Mouse (Mus musculus): ENCODE data around the gene Plekho1.
"Not testable (repeated sequence)": the region's sequence is repeated elsewhere in the genome, so short reads cannot be mapped to it uniquely, and the experiment has no call there.

Gene Plekho1

GRCm38 (mm10) chr3:95995802-95996428, at the start of gene Plekho1:
Plekho1 (minus strand) TSS chr3:95996001.
- peak; percentile 69 to 86 for DNase-seq

GRCm38 (mm10) chr3:96044559-96044958, 48.8 kb upstream of the Plekho1 start:
- not testable (repeated sequence) for DNase-seq

GRCm38 (mm10) chr3:96043104-96043503, 47.3 kb upstream of the Plekho1 start:
- DNase-seq: no peak

DNA sequence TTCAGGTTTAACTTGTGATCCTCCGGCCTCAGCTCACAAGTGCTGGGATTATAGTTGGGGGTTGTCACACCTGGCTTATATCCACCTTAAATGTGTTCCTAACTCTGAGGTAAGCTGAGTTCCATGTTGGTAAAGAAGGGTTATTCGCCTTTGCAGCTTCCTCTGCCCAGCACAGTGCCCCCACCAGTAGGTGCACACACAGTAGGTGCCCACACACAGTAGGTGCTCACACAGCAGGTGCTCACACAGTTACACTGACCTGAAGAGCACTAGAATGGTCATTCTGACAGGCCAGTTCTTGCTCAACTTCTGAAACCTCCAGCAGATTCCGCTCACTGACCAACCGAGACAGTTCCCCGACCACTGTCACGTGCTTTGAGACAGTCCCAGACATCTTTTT, 45.3 kb upstream of the Plekho1 start:
- no peak for DNase-seq

- DNase-seq: no peak
Measured at GRCm38 (mm10) chr3:96040663-96041006, 44.8 kb upstream of the Plekho1 start.

DNA sequence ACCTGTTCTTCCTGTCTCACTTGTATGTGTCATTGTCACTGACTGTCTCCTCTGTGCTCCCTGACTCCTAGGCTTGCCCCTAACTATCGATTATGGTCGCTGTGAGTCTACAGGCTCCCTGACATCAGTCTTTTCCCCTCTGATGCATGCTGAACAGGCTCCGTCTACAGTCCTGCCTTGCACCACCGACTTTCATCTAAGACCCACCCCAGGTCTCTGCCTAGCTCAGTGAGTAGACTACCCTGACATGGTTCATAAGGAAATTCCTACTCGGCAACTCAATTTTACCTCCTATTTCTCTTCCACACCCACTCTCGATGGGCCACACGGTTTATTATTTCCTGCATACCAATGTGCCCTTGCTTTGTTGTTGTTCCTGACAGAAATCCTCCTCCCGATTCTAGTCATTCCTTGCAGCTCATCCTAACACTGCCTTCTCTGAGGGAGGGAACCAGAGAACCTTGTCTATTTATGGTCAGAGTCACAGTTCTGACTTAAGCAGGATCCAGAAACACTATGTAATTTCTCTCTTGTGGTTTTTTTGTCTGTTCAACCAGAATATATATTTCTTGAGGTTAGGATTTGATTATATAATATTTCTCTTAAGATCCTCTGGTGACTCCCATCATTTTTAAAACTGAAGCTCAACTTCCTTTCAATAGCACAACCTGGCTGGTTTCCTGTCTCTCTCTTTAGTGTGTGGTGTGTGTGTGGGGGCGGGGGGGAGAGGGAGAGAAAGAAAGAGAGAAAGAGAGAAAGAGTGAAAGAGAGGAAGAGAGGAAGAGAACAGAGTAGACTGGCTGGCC, 44.3 kb upstream of the Plekho1 start:
- DNase-seq: no peak

DNA sequence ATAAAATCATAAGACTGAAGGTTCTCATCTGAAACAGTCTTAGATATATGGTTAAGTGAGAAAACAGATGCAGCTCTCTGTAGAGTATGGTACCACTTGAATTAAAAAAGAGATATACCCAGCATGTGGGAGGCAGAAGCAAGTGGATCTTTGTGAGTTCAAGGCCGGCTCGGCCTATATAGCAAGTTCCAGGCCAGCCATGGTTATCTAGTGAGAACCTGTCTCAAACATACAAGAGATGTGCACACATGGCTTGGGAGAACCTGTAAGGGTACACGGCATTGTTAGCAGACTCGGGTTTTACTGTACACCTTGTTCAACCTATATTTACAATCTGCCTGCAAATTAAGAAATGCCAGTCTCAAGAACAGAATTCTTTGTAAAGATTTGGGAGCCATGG, 43.0 kb upstream of the Plekho1 start:
- DNase-seq: no peak

DNA sequence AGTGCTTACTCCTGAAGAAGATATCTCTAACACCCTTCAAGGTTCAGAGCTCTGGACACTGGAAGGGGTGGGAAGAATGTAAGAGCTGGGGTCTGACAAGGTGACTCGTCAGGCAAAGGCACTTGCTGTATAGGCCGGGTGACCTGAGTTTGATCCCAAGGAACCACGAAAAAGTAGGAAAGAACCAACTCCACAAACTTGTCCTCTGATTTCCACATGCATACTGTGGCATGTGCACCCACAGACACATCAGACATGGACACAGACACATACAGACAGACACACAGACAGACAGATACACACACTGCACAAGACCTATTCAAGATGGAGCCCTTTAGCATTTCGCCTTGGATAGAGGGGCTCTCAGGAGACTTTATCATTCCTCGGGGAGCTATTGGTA, 42.4 kb upstream of the Plekho1 start:
- DNase-seq: no peak

DNA sequence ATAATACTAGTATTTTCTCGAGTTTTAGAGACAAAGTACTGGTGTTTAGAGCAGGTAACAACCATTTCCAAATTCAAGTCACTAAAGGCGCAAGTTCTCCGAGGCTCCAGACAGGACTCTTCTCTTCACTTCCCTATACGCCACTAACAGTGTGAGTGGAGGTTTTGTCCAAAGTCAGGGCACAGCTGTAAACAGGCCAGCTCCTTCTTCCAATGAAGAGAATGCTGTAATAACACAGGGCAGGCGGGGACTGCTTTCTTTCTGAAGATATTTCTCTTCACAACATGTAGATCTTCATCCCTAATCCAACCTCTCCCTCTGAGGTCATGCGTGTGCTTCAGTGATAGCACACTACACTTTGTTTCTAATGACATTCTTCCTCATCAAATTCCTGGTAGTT, 41.0 kb upstream of the Plekho1 start:
- no peak for DNase-seq

DNA sequence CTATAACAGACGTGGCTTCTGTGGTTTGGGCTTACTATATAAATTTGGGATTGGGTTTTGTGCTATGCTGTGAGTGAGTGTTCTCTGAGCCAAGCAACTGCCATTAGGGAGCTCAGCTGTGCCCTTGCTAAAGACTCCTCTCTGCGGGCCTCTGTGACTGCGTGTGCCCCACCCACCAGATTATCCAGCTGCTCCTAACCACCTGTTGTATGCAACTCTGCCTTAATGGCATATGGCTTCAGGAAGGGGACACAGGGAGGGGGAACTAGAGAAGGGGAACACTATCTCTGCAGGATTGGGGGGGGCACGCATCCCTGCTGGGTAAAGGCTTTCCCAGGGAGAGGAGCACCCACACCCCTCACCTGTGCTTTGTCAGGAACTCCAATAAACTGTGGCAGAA, 37.2 kb upstream of the Plekho1 start:
- no peak for DNase-seq

DNA sequence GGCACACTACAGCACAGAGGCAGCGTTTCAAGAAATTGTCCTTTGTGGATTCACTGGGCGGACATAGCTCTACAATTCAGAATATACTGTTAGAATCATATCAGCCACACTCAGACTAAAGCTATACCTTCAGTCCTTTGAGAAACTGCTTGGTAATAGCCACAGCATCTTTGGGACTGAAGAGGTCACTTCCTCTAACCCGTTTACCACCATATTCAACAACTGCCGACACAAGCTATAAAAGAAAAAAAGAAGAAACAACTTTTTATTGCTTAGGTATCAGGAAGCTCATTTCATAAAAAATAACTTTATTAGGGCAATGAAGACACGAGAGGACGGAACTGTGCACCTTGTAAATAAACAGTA, 36.8 kb upstream of the Plekho1 start:
- no peak for DNase-seq

GRCm38 (mm10) chr3:96031991-96032651, 36.3 kb upstream of the Plekho1 start:
- DNase-seq: no peak

DNA sequence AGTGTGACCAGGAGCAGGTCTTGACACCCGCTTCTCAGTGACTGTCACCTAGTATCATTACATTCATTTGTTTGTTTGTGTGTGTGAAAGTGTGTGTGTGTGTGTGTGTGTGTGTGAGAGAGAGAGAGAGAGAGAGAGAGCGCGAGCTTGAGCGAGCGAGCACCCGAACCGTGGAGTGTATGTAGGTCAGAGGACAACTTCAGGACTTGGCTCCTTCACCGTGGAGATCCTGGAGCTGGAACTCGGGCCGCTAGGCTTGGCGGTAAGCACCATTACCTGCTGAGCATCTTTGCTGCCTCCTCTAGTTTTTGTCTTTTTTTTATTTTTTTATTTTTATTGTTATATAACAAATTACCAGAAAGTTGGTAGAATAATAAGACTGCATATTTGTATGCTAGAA, 34.0 kb upstream of the Plekho1 start:
- DNase-seq: peak; percentile 77 to 86

DNA sequence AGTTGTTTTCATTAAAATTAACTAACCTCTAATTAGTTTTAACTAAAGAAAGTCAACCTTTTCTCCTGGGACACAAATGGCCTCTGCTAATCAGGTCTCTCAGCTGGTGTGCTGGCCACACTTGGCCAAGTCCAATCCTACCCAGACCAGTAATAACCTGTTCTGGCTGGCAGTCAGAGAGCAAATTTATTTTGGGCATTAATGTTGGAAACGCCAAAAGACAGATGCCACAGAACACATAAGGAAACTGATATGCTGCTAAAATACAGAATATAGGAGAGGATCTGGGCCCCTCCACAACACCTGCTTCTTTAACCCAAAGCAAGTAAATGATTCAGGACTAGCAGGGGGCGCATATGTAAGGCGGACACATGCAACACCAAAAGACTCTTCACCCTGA, 33.5 kb upstream of the Plekho1 start:
- peak; percentile 75 to 84 for DNase-seq

- DNase-seq: no peak
Measured at GRCm38 (mm10) chr3:96027875-96028274, 32.1 kb upstream of the Plekho1 start.

GRCm38 (mm10) chr3:96027145-96027544, 31.3 kb upstream of the Plekho1 start:
- DNase-seq: no peak

DNA sequence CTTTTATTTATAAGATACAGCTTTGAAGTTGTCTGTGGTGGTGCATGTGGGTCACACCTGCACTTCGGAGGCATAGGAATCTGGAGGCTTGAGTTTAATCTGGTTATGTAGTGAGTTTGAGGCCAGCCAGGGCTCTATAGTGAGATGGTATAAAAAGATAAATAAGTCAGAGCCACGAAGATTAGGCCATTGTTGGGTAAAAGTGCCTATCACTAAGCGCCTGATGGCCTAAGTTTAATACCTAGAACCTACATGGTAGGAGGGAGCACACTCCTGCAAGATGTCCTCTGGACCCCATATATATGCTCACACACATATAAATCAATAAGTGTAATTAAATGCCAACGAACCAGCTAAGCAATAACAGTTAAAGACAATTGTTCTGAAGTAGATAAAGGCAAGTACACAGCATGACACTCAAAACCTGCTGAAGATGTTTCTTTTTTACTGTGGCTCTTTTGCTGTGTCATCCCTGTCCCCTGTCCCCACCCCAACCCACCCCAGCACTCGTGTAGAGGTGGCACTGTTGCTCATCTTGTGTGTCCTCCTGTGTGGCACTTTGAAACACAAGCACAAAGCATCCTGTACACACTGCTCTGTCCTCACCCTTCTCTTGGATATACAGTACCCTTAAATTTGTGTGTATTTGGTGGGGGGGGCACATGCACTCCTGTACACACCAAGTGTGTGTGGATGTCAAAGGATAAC, 25.8 kb upstream of the Plekho1 start:
- no peak for DNase-seq

DNA sequence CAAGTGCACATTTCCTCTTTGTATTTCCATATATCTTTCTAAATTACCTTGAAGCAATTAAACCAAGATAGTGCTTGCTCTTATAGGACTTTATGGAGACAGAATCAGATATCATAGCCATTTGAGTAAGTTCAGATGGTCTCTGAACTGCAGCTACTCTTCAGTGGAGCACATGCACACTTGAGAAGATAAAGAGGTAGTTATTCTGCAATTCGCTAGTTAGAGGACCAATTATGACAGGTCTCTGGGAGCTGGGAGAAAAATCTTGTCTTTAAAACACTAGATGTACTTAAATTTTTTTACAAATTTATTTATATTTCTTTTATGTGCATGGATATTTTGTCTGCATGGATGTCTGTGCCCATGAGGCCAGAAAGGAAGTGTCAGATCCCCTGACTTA, 24.9 kb upstream of the Plekho1 start:
- no peak for DNase-seq

GRCm38 (mm10) chr3:96017461-96017860, 21.7 kb upstream of the Plekho1 start:
- DNase-seq: no peak

GRCm38 (mm10) chr3:96016257-96016889, 20.6 kb upstream of the Plekho1 start:
- no peak for DNase-seq

GRCm38 (mm10) chr3:96015681-96016080, 19.9 kb upstream of the Plekho1 start:
- DNase-seq: no peak

GRCm38 (mm10) chr3:96012805-96013204, 17.0 kb upstream of the Plekho1 start:
- peak in 1 of 2 experiments; percentile 40 for DNase-seq

- peak; percentile 50 to 54 for DNase-seq
Measured at GRCm38 (mm10) chr3:96008463-96008862, 12.7 kb upstream of the Plekho1 start.

All from cerebellum, adult 18-20 months (tissue).